Mouse (Mus musculus): ENCODE results near the gene Acot3. TPM values are rescaled to one million over a fixed set of nuclear protein-coding genes. Genes with fewer than 3 reads are reported as not detected.
"Not testable (repeated sequence)": the region's sequence is repeated elsewhere in the genome, so short reads cannot be mapped to it uniquely, and the experiment has no call there.

The Acot3 gene
- polyA plus RNA-seq, 1 experiment, result not detected

GRCm38 (mm10) chr12:84063833-84064232 is 11.9 kb downstream of the Acot3 start:
- Histone ChIP-seq H3K4me3 (replicated peaks; ENCODE audit: extremely low read depth, low read depth, low read length) (no peak overlapping the region), H3K4me1 (ENCODE audit: control insufficient read depth, insufficient read depth, low read length) (no peaks in the 10 kb centered on the region)
- TF ChIP-seq POLR2A (IDR thresholded peaks at IDR 0.05; ENCODE audit: borderline replicate concordance, extremely low read depth, low read depth, low read length) (no peak), CTCF (IDR thresholded peaks at IDR 0.05; ENCODE audit: insufficient read depth, low read length) (no peak)
- 70% methylated on average over 2 of the region's 2 CpGs for WGBS
- no peak for DNase-seq

DNA sequence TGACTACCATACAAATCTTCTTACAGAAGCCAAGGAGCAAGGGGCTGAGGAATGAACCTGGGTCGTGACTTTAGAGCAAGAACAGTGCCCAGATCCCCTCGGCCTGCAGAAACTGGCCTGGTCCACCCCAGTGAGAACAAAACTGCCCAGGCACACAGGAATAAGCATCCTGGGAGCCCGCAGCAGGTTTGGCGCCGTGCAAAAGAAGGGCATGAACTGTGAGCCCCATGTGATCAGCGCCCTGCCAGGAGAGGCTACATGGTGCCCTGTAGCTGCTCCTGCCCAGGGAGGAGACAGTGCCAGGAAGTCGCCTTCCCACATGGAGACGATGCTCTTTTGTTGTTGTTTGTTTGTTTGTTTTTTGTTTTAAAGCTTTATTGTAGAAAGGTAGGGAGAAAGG is 12.7 kb downstream of the Acot3 start:
- H3K4me1 ChIP-seq (ENCODE audit: control insufficient read depth, insufficient read depth, low read length), result no peaks in the 10 kb centered on the region
- no peak overlapping the region for H3K4me3 ChIP-seq (replicated peaks; ENCODE audit: extremely low read depth, low read depth, low read length)
- TF ChIP-seq POLR2A (IDR thresholded peaks at IDR 0.05; ENCODE audit: borderline replicate concordance, extremely low read depth, low read depth, low read length) (no peak), CTCF (IDR thresholded peaks at IDR 0.05; ENCODE audit: insufficient read depth, low read length) (no peak)
- 74% methylated on average over 8 of the region's 8 CpGs for WGBS
- DNase-seq, result no peak

- Histone ChIP-seq H3K4me3 (replicated peaks; ENCODE audit: extremely low read depth, low read depth, low read length) (no peak overlapping the region), H3K4me1 (ENCODE audit: control insufficient read depth, insufficient read depth, low read length) (no peaks in the 10 kb centered on the region)
- 76% methylated on average over 4 of the region's 4 CpGs for WGBS
- no peak for DNase-seq
- TF ChIP-seq CTCF (IDR thresholded peaks at IDR 0.05; ENCODE audit: insufficient read depth, low read length), result no peak
- TF ChIP-seq POLR2A (IDR thresholded peaks at IDR 0.05; ENCODE audit: borderline replicate concordance, extremely low read depth, low read depth, low read length), result no peak
These were observed 15.8 kb downstream of the Acot3 start for GRCm38 (mm10) chr12:84067752-84068151.

GRCm38 (mm10) chr12:84068296-84068695 is 16.4 kb downstream of the Acot3 start:
- no peaks in the 10 kb centered on the region for H3K4me1 ChIP-seq (ENCODE audit: control insufficient read depth, insufficient read depth, low read length)
- TF ChIP-seq CTCF (IDR thresholded peaks at IDR 0.05; ENCODE audit: insufficient read depth, low read length) (no peak), POLR2A (IDR thresholded peaks at IDR 0.05; ENCODE audit: borderline replicate concordance, extremely low read depth, low read depth, low read length) (no peak)
- WGBS, result 68% methylated on average over 8 of the region's 8 CpGs
- no peak overlapping the region for H3K4me3 ChIP-seq (replicated peaks; ENCODE audit: extremely low read depth, low read depth, low read length)
- DNase-seq, result no peak

- Histone ChIP-seq H3K4me1 (ENCODE audit: control insufficient read depth, insufficient read depth, low read length) (no peaks in the 10 kb centered on the region), H3K4me3 (replicated peaks; ENCODE audit: extremely low read depth, low read depth, low read length) (no peak within 1 kb of the TSS)
- WGBS, result 44% methylated on average over 9 of the region's 9 CpGs
- DNase-seq, result no peak
- no peak for TF ChIP-seq CTCF (IDR thresholded peaks at IDR 0.05; ENCODE audit: insufficient read depth, low read length)
- TF ChIP-seq POLR2A (IDR thresholded peaks at IDR 0.05; ENCODE audit: borderline replicate concordance, extremely low read depth, low read depth, low read length), result no peak
These were observed 17.0 kb downstream of the Acot3 start, which contains the start of gene Acot5 for GRCm38 (mm10) chr12:84068986-84069385. Gene Acot5, plus strand, starts transcription at chr12:84069325.

GRCm38 (mm10) chr12:84069582-84069981 is 17.6 kb downstream of the Acot3 start:
- WGBS, result 3% methylated on average over 48 of the region's 52 CpGs
- not testable (repeated sequence) for H3K4me1 ChIP-seq (ENCODE audit: control insufficient read depth, insufficient read depth, low read length); H3K4me3 ChIP-seq (replicated peaks; ENCODE audit: extremely low read depth, low read depth, low read length)
- DNase-seq, result peak; percentile 21

DNA sequence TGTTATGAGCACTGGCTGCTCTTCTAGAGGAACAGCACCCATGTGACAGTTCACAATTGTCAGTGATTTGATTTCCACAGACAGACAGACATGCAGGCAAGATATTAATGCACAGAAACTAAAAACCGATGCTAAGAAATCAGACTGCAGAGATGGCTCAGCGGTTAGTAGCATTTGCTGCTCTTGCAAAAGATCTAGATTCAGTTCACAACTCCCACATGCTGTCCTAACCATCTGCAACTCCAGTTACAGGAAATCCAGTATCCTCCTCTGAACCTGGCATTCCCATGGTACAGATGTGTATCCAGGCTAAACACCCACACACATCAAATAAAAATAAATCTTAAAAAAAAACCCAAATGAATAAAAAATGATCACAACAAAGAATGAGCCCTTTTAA is 19.8 kb downstream of the Acot3 start:
- WGBS, result 94% methylated on average over 2 of the region's 2 CpGs
- H3K4me1 ChIP-seq (ENCODE audit: control insufficient read depth, insufficient read depth, low read length), result no peaks in the 10 kb centered on the region
- DNase-seq, result no peak
- no peak overlapping the region for H3K4me3 ChIP-seq (replicated peaks; ENCODE audit: extremely low read depth, low read depth, low read length)
- TF ChIP-seq POLR2A (IDR thresholded peaks at IDR 0.05; ENCODE audit: borderline replicate concordance, extremely low read depth, low read depth, low read length) (no peak), CTCF (IDR thresholded peaks at IDR 0.05; ENCODE audit: insufficient read depth, low read length) (no peak)

DNA sequence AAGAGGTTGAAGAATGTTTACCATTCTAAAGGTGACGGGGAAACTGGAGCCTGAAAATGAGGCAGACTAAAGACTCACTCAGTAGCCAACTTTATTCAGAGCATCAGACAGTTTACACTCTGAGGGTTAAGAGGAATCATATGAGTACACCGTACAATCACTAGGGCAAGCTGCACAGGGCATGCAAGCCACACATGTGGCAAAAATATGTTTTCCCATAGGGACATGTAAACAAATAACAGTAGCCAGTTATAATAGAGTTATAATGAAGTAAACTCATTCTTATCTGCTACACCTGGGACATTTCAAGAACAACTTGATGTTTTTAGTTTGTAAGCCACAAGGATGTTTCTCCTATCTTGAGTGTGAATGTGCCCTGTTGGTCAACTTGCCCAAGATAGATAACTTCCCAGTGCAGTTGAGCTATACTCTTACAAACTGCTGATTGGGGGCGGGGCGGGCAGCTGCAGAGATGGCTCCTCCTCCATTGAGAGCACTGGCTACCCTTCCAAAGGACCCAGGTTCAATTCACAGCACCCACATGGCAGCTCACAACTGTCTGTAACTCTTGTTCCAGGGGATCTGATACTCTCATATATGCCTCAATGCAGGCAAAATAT is 25.5 kb downstream of the Acot3 start:
- TF ChIP-seq POLR2A (IDR thresholded peaks at IDR 0.05; ENCODE audit: borderline replicate concordance, extremely low read depth, low read depth, low read length) (no peak), CTCF (IDR thresholded peaks at IDR 0.05; ENCODE audit: insufficient read depth, low read length) (no peak)
- 76% methylated on average over 4 of the region's 4 CpGs for WGBS

DNA sequence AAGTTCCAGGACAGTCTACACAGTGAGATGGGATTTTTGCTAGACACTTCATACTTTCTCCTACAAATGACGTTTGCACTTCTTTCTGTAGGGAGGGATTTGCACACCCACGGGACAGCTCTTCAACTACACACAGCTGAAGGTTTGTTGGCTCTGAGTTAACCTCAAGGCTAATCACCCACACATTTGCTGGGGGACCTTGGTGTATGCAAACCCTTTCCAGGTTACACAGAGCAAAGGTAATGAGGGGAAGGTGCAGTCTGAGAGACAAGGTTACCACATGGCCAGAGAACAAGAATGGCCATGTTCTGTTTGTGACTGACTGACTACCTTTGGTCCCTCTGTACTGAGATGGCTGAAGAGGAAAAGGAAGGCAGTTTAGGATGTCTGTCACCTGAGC is 31.9 kb downstream of the Acot3 start:
- no peak for DNase-seq
- H3K4me1 ChIP-seq (ENCODE audit: control insufficient read depth, insufficient read depth, low read length), result no peaks in the 10 kb centered on the region
- no peak overlapping the region for H3K4me3 ChIP-seq (replicated peaks; ENCODE audit: extremely low read depth, low read depth, low read length)
- no peak for TF ChIP-seq CTCF (IDR thresholded peaks at IDR 0.05; ENCODE audit: insufficient read depth, low read length)
- no peak for TF ChIP-seq POLR2A (IDR thresholded peaks at IDR 0.05; ENCODE audit: borderline replicate concordance, extremely low read depth, low read depth, low read length)
- WGBS, result 81% methylated on average over 2 of the region's 2 CpGs

More for the DNA sequence above, 25.5 kb downstream of the Acot3 start:
- no peak overlapping the region for H3K4me3 ChIP-seq (replicated peaks; ENCODE audit: extremely low read depth, low read depth, low read length)
- DNase-seq, result no peak
- no peaks in the 10 kb centered on the region for H3K4me1 ChIP-seq (ENCODE audit: control insufficient read depth, insufficient read depth, low read length)

DNA sequence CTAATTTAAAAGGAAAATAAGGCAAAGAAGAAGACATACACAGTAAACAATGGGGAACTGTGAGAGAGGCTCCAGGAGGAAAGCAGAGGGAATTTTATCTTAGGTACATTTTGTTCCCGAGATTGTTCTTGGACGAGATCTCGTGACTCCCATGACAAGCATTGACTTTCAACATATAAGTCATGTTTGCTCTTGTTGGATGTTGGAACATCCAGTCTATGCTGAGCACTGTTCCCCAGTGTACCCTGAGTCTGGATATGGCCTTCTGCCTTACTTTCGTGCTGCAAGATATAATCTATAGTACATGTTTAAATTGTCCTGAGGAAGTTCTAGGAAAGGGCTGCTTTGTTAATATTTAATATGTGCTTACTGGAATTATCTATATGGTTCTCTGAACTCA is 32.6 kb downstream of the Acot3 start:
- H3K4me3 ChIP-seq (replicated peaks; ENCODE audit: extremely low read depth, low read depth, low read length), result no peak overlapping the region
- no peak for DNase-seq
- TF ChIP-seq CTCF (IDR thresholded peaks at IDR 0.05; ENCODE audit: insufficient read depth, low read length), result no peak
- no peak for TF ChIP-seq POLR2A (IDR thresholded peaks at IDR 0.05; ENCODE audit: borderline replicate concordance, extremely low read depth, low read depth, low read length)
- WGBS, result 71% methylated on average over 4 of the region's 4 CpGs
- H3K4me1 ChIP-seq (ENCODE audit: control insufficient read depth, insufficient read depth, low read length), result no peaks in the 10 kb centered on the region

GRCm38 (mm10) chr12:84094666-84095065 is 42.7 kb downstream of the Acot3 start:
- not testable (repeated sequence) for H3K4me1 ChIP-seq (ENCODE audit: control insufficient read depth, insufficient read depth, low read length); H3K4me3 ChIP-seq (replicated peaks; ENCODE audit: extremely low read depth, low read depth, low read length); DNase-seq
- 93% methylated on average over 5 of the region's 5 CpGs for WGBS
